In the genomic region with DNA sequence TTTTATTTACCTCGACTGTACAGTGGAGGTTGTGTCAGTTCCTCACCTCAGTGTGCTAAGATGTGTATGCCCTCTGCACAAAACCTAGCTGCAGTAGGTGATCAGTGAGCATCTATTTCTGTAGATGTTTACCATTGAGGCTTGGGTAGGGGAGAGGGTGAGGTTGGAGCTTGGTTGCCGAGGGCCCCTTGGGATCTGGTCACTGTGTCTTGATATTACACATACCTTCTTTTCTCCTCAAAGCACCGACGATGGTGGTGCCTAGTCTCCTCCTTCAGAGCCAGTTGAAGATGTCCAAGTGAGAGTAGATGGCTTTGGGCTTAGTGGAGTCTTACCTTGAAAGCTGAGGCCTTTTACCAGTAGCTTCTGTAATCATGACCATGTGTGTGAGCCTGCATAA, we compare ENCODE assay signal across 13 mouse cellular contexts.
"Had no signal": no experiment of that assay in that cellular context is flagged by ENCODE, and none has a peak within 500 bp of the region (broad histone marks: within the 10 kb centered on the region; RNA-seq: fewer than 3 reads in every experiment).

No protein-coding gene starts in this region.

- H3K4me1 ChIP-seq: limb, embryonic 10.5 days; liver, embryonic 15.5 days; midbrain, embryonic 10.5 days had no signal

- H3K27ac ChIP-seq: left cerebral cortex, adult 2 months; limb, embryonic 10.5 days; liver, embryonic 15.5 days; midbrain, embryonic 10.5 days; neural tube, embryonic 15.5 days had no signal

- H3K4me3 ChIP-seq: left cerebral cortex, adult 2 months; limb, embryonic 10.5 days; liver, embryonic 15.5 days; midbrain, embryonic 10.5 days; myocyte; neural tube, embryonic 15.5 days had no signal

- DNase-seq: lung, embryonic 14.5 days; lung, postnatal 10 days; midbrain, embryonic 14.5 days; right cerebral cortex, adult 18-20 months; right cerebral cortex, postnatal 25 days; thymus, adult 18-20 months; thymus, postnatal 25 days had no signal

- H3K36me3 ChIP-seq: liver, embryonic 15.5 days; neural tube, embryonic 15.5 days had no signal

- H3K27me3 ChIP-seq: liver, embryonic 15.5 days; neural tube, embryonic 15.5 days had no signal
